Mouse (Mus musculus) monocyte, adult 5-6 weeks (primary cell): ENCODE measurements around the gene Tgfbr2. TPM values are rescaled to one million over a fixed set of nuclear protein-coding genes. Genes with fewer than 3 reads are reported as not detected.

ENCODE experiments used
- ATAC-seq: fragments of 153-309, 156-312 bp; replicated peaks from 2 replicates; pipeline ENCODE4 v1.8.0; 2017; ENCODE audit warnings: mild to moderate bottlenecking; ENCODE audit not compliant: low TSS enrichment, insufficient number of reproducible peaks, severe bottlenecking, poor library complexity, low FRiP score
- total RNA-seq: library from RNA; stranded (forward); fragments of 200-1000, 200-491, 200-594 nt; gene quantifications from 3 replicates; pipeline ENCODE4 v1.2.3, GENCODE M21; 2017

The Tgfbr2 gene
- total RNA-seq, 1 experiment from 2014 or later = 88.7 TPM

- no peak for ATAC-seq
Observed at GRCm38 (mm10) chr9:116128886-116129285, 46.3 kb downstream of the Tgfbr2 start.

GRCm38 (mm10) chr9:116128311-116128710 lies 46.8 kb downstream of the Tgfbr2 start:
- ATAC-seq = no peak

GRCm38 (mm10) chr9:116126494-116126893 lies 48.7 kb downstream of the Tgfbr2 start:
- no peak for ATAC-seq

- no peak for ATAC-seq
Observed at GRCm38 (mm10) chr9:116122969-116123589, 52.1 kb downstream of the Tgfbr2 start.

- no peak for ATAC-seq
Observed at GRCm38 (mm10) chr9:116122544-116122943, 52.6 kb downstream of the Tgfbr2 start.

- no peak for ATAC-seq
Observed at GRCm38 (mm10) chr9:116121472-116121871, 53.7 kb downstream of the Tgfbr2 start.

GRCm38 (mm10) chr9:116119990-116120389 lies 55.2 kb downstream of the Tgfbr2 start:
- no peak for ATAC-seq

- no peak for ATAC-seq
Observed at GRCm38 (mm10) chr9:116118332-116118872, 56.8 kb downstream of the Tgfbr2 start.

GRCm38 (mm10) chr9:116115875-116116274 lies 59.3 kb downstream of the Tgfbr2 start:
- ATAC-seq = no peak

- no peak for ATAC-seq
Observed at GRCm38 (mm10) chr9:116114339-116114738, 60.8 kb downstream of the Tgfbr2 start.

GRCm38 (mm10) chr9:116111149-116111970 lies 63.8 kb downstream of the Tgfbr2 start:
- ATAC-seq = no peak

- no peak for ATAC-seq
Observed at GRCm38 (mm10) chr9:116108729-116109128, 66.4 kb downstream of the Tgfbr2 start.

- ATAC-seq = no peak
Observed at GRCm38 (mm10) chr9:116104770-116105169, 70.4 kb downstream of the Tgfbr2 start.

- 0 out of 2 replicates have a peak, but pooled peaks have one; percentile 20 for ATAC-seq
Observed at GRCm38 (mm10) chr9:116101842-116102241, 73.3 kb downstream of the Tgfbr2 start.

GRCm38 (mm10) chr9:116100015-116100414 lies 75.1 kb downstream of the Tgfbr2 start:
- ATAC-seq = no peak

GRCm38 (mm10) chr9:116099596-116099993 lies 75.6 kb downstream of the Tgfbr2 start:
- ATAC-seq = 0 out of 2 replicates have a peak, but pooled peaks have one; percentile 7

- ATAC-seq = no peak
Observed at GRCm38 (mm10) chr9:116098724-116099595, 76.2 kb downstream of the Tgfbr2 start.

- no peak for ATAC-seq
Observed at GRCm38 (mm10) chr9:116091921-116092320, 83.2 kb downstream of the Tgfbr2 start.
